Mouse (Mus musculus) limb, embryonic 13.5 days (tissue): ENCODE data around the gene Gm45213. TPM values are rescaled to one million over a fixed set of nuclear protein-coding genes. Genes with fewer than 3 reads are reported as not detected.

Experiments
- ATAC-seq: fragments of 200-750 bp; cut with Nextera tagmentation; 2 replicates; pipeline ENCODE4 v1.8.0; 2017; ENCODE audit warnings: low read depth, moderate number of reproducible peaks, moderate TSS enrichment; ENCODE audit not compliant: low FRiP score
- H3K27ac ChIP-seq: fragments of 300-500 bp; sonication (generic); 2 replicates; pipeline ENCODE4 v1.5.1; 2015; ENCODE audit warnings: inconsistent platforms, mild to moderate bottlenecking, moderate library complexity
- H3K27me3 ChIP-seq: fragments of 300-500 bp; sonication (generic); 2 replicates; pipeline ENCODE4 v1.6.1; 2015; ENCODE audit warnings: mild to moderate bottlenecking, inconsistent platforms
- H3K36me3 ChIP-seq: fragments of 300-500 bp; sonication (generic); 2 replicates; pipeline ENCODE4 v1.6.1; 2015; ENCODE audit warnings: inconsistent platforms, mild to moderate bottlenecking, moderate library complexity
- H3K4me1 ChIP-seq: fragments of 300-500 bp; sonication (generic); 2 replicates; pipeline ENCODE4 v1.6.1; 2015; ENCODE audit warnings: inconsistent platforms
- H3K4me2 ChIP-seq: fragments of 300-500 bp; sonication (generic); replicated peaks from 2 replicates; pipeline ENCODE4 v1.6.1; 2015; ENCODE audit warnings: inconsistent platforms, mild to moderate bottlenecking, moderate library complexity
- H3K4me3 ChIP-seq: fragments of 300-500 bp; sonication (generic); 2 replicates; pipeline ENCODE4 v1.5.1; 2015; ENCODE audit warnings: moderate library complexity, mild to moderate bottlenecking, inconsistent platforms
- H3K9ac ChIP-seq: fragments of 300-500 bp; sonication (generic); 2 replicates; pipeline ENCODE4 v1.6.1; 2015; ENCODE audit warnings: mild to moderate bottlenecking, inconsistent platforms
- H3K9me3 ChIP-seq: fragments of 300-500 bp; sonication (generic); 2 replicates; pipeline ENCODE4 v1.6.1; 2016; ENCODE audit warnings: inconsistent platforms
- WGBS: fragments of 180-500 bp; shearing (Covaris S2); methylation state at CpG from one replicate; pipeline ENCODE4 v1.1.7; 2015; 5-methylcytosine and 5-hydroxymethylcytosine counted together
- polyA plus RNA-seq: library from polyadenylated mRNA; unstranded; fragments of >200 nt; fragmentation: Nextera tagmentation; extraction: Ambion mirVana; gene quantifications from 2 replicates; pipeline ENCODE4 v1.2.1, GENCODE M21; 2015

Gene Gm45213
- polyA plus RNA-seq, 1 experiment from 2014 or later = not detected

DNA sequence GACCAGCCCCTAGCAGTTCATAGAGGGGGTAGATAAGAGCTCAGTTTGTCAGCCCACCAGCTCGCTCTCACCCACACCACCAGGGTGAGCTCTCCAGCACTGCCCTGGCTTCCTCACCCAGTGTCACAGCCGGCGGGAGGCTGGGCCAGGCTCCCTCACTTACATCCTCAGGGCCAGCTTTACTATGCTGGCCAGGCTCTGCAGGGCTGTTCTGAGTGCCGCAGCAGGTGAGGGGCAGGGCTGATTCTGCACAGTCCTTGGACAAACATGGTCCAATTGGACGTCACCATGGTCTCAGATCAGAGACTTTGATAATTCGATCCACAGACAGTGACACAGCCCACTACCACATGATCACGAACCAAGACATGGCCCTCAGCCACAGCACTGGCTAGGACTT, 48.2 kb downstream of the Gm45213 start:
- Histone ChIP-seq H3K27me3 (no peaks in the 10 kb centered on the region), H3K9me3 (no peaks in the 10 kb centered on the region), H3K4me2 (no peak overlapping the region), H3K36me3 (peaks cover 66% of the 10 kb centered on the region), H3K9ac (no peak overlapping the region), H3K4me1 (no peaks in the 10 kb centered on the region), H3K4me3 (no peak overlapping the region), H3K27ac (no peak overlapping the region)
- no peak for ATAC-seq
- WGBS = 87% methylated on average over 7 of the region's 7 CpGs

DNA sequence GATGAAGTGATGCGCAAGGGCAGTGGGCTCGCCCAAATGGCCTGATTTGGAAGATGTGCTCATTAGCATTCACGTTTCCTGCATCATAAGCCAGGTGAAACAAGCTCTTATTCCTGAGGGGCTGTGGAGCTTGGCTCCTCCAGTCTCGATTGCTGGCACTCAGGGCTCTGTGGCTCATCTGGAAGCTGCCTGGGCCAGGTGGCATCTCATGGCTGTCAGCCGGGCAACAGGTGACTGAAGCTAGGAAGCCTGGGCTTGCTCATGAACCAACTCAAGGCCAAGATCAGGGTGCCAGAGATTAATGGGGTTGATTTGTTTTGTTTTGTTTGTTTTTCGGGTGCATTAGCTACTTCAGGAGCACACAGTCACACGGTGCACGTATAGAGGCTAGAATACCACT, 49.3 kb downstream of the Gm45213 start:
- no peak overlapping the region for H3K4me2 ChIP-seq
- no peak overlapping the region for H3K27ac ChIP-seq
- H3K9ac ChIP-seq = no peak overlapping the region
- WGBS = 83% methylated on average over 8 of the region's 8 CpGs
- H3K9me3 ChIP-seq = no peaks in the 10 kb centered on the region
- no peaks in the 10 kb centered on the region for H3K4me1 ChIP-seq
- peaks cover 55% of the 10 kb centered on the region for H3K36me3 ChIP-seq
- no peak overlapping the region for H3K4me3 ChIP-seq
- ATAC-seq = no peak
- no peaks in the 10 kb centered on the region for H3K27me3 ChIP-seq

DNA sequence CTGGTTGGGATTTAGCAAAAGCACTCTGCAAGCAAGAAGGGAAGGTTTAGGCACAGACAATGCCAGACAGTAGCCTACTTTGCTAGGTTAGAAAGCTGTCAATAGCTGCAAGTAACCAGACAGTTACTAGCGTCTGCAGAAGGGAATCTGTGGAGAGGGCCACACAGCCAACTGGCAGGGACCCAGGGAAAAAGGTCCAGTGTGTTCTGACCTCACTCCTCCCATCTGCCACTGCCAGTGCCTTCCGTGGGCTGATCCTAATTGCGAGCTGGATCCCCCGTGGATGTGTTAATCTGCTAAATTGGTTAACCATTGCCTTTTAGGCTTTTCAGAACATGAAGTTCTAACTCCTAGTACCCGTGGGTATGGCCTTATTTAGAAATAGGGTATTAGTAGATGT, 50.7 kb downstream of the Gm45213 start:
- no peak for ATAC-seq
- no peaks in the 10 kb centered on the region for H3K4me1 ChIP-seq
- WGBS = 65% methylated on average over 5 of the region's 5 CpGs

GRCm38 (mm10) chr7:66098803-66099202, 55.4 kb downstream of the Gm45213 start:
- Histone ChIP-seq H3K4me1 (no peaks in the 10 kb centered on the region), H3K4me2 (no peak overlapping the region), H3K4me3 (no peak overlapping the region), H3K9me3 (no peaks in the 10 kb centered on the region), H3K27ac (no peak overlapping the region), H3K36me3 (no peaks in the 10 kb centered on the region), H3K9ac (no peak overlapping the region), H3K27me3 (no peaks in the 10 kb centered on the region)
- WGBS = 72% methylated on average over 7 of the region's 7 CpGs
- no peak for ATAC-seq

More for the DNA sequence above, 50.7 kb downstream of the Gm45213 start:
- Histone ChIP-seq H3K36me3 (peaks cover 41% of the 10 kb centered on the region), H3K27me3 (no peaks in the 10 kb centered on the region), H3K9me3 (no peaks in the 10 kb centered on the region), H3K27ac (no peak overlapping the region), H3K4me2 (no peak overlapping the region), H3K4me3 (no peak overlapping the region), H3K9ac (no peak overlapping the region)

- Histone ChIP-seq H3K4me2 (no peak overlapping the region), H3K4me3 (no peak overlapping the region), H3K27me3 (no peaks in the 10 kb centered on the region), H3K9me3 (no peaks in the 10 kb centered on the region), H3K9ac (no peak overlapping the region), H3K36me3 (no peaks in the 10 kb centered on the region), H3K27ac (no peak overlapping the region), H3K4me1 (peaks cover 4% of the 10 kb centered on the region)
- 4% methylated on average over 4 of the region's 4 CpGs for WGBS
- ATAC-seq = no peak
Measured at GRCm38 (mm10) chr7:66101866-66102265, 58.5 kb downstream of the Gm45213 start.

- ATAC-seq = no peak
- Histone ChIP-seq H3K4me2 (no peak overlapping the region), H3K27ac (no peak overlapping the region), H3K9ac (no peak overlapping the region), H3K36me3 (no peaks in the 10 kb centered on the region), H3K4me1 (peaks cover 15% of the 10 kb centered on the region), H3K27me3 (no peaks in the 10 kb centered on the region), H3K4me3 (no peak overlapping the region), H3K9me3 (no peaks in the 10 kb centered on the region)
- WGBS = 90% methylated on average over 5 of the region's 5 CpGs
Measured at GRCm38 (mm10) chr7:66104531-66104930, 61.1 kb downstream of the Gm45213 start.

GRCm38 (mm10) chr7:66105771-66106170, 62.4 kb downstream of the Gm45213 start:
- ATAC-seq = no peak
- no peak overlapping the region for H3K4me2 ChIP-seq
- no peaks in the 10 kb centered on the region for H3K9me3 ChIP-seq
- H3K27me3 ChIP-seq = no peaks in the 10 kb centered on the region
- 53% methylated on average over 4 of the region's 4 CpGs for WGBS
- no peak overlapping the region for H3K9ac ChIP-seq
- no peak overlapping the region for H3K27ac ChIP-seq
- H3K36me3 ChIP-seq = no peaks in the 10 kb centered on the region
- H3K4me1 ChIP-seq = peaks cover 20% of the 10 kb centered on the region
- no peak overlapping the region for H3K4me3 ChIP-seq

GRCm38 (mm10) chr7:66106581-66107056, 63.2 kb downstream of the Gm45213 start:
- peak overlapping the region; percentile 52; the same call in 1 of the 2 replicates for H3K27ac ChIP-seq
- 46% methylated on average over 7 of the region's 7 CpGs for WGBS
- no peaks in the 10 kb centered on the region for H3K36me3 ChIP-seq
- no peaks in the 10 kb centered on the region for H3K9me3 ChIP-seq
- no peak overlapping the region for H3K9ac ChIP-seq
- H3K27me3 ChIP-seq = no peaks in the 10 kb centered on the region
- H3K4me2 ChIP-seq = no peak overlapping the region; the same call in 1 of the 2 replicates
- H3K4me1 ChIP-seq = peaks cover 28% of the 10 kb centered on the region
- H3K4me3 ChIP-seq = no peak overlapping the region
- ATAC-seq = no peak

GRCm38 (mm10) chr7:66107206-66107605, 63.8 kb downstream of the Gm45213 start:
- WGBS = 75% methylated on average over 11 of the region's 11 CpGs

DNA sequence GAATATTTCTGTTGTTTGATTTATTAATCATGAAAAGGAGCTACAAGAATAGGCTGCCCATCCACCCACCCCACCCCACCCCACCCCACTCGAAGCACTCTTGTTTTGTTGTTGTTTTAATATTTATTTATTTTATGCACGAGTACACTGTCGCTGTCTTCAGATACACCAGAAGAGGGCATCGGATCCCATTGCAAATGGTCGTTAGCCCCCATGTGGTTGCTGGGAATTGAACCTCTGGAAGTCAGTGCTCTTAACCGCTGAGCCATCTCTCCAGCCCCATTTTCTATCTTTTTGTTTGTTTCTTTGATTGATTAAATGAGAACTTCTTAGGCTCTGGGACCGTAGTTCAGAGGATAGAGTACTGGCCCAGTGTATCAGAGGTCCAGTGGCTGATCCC, 64.5 kb downstream of the Gm45213 start:
- no peak overlapping the region for H3K4me3 ChIP-seq
- H3K9me3 ChIP-seq = no peaks in the 10 kb centered on the region
- H3K4me2 ChIP-seq = no peak overlapping the region
- no peak overlapping the region for H3K27ac ChIP-seq
- H3K36me3 ChIP-seq = no peaks in the 10 kb centered on the region
- no peaks in the 10 kb centered on the region for H3K27me3 ChIP-seq
- ATAC-seq = no peak
- WGBS = 11% methylated on average over 7 of the region's 7 CpGs
- peaks cover 40% of the 10 kb centered on the region for H3K4me1 ChIP-seq
- H3K9ac ChIP-seq = no peak overlapping the region

More at GRCm38 (mm10) chr7:66107206-66107605, 63.8 kb downstream of the Gm45213 start:
- H3K4me3 ChIP-seq = no peak overlapping the region
- no peak overlapping the region for H3K4me2 ChIP-seq
- H3K4me1 ChIP-seq = peaks cover 34% of the 10 kb centered on the region
- H3K27me3 ChIP-seq = no peaks in the 10 kb centered on the region
- ATAC-seq = no peak
- H3K36me3 ChIP-seq = no peaks in the 10 kb centered on the region
- no peaks in the 10 kb centered on the region for H3K9me3 ChIP-seq
- no peak overlapping the region for H3K27ac ChIP-seq
- peak overlapping the region; percentile 13; the same call in 1 of the 2 replicates for H3K9ac ChIP-seq

DNA sequence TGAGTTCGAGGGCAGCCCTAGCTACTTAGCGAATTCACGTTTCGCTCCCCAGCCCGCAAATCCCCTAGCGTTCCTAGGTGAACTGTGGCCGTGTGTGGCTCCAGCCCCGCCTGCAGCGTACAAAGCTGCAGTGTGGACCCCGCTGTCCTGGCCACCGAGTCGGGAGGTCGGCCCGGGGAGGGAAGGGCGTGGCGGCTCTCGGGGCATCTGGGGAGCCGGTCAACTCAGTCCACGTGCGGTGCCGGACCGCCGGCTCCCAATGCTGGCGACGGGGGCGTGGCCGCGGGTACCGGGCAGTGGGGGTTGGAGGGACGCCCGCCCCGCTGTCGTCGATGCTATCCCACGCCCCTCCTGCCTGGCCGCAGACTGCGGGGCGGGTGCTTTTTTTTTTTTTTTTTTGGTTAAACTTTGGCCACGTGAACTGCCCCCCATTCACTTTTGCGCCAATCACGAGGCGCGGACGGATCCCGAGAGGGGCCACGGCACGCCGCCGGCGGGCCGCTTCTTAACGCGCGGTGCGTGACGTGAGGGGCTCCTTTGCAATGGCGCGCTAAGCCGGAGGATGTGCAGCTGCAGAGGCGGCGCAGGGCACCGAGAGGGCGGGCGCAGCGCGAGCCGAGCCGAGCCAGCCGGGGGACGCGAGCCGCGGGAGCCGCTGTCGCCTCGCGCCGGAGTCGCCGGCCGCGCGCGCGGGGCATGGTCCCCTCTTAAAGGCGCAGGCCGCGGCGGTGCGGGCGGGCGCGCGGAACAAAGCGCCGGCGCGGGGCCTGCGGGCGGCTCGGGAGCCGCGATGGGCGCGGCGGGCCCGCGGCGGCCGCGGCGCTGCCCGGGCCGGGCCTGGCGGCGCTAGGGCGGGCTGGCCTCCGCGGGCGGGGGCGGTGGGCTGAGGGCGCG, 65.8 kb downstream of the Gm45213 start, which contains the start of gene Chsy1:
Chsy1 (plus strand) TSS at position 555 of the 894 bp plus-strand sequence.
- peaks cover 47% of the 10 kb centered on the region for H3K4me1 ChIP-seq
- H3K9ac ChIP-seq = peak within 1 kb of the TSS; percentile 98
- H3K9me3 ChIP-seq = no peaks in the 10 kb centered on the region
- 0 out of 2 replicates have a peak, but pooled peaks cover 2% of the 10 kb centered on the region for H3K36me3 ChIP-seq
- H3K4me3 ChIP-seq = peak within 1 kb of the TSS; percentile 97
- peak within 1 kb of the TSS; percentile 73 for H3K4me2 ChIP-seq
- peak within 1 kb of the TSS; percentile 94 for H3K27ac ChIP-seq
- WGBS = under 1% methylated on average over 94 of the region's 123 CpGs
- no peaks in the 10 kb centered on the region for H3K27me3 ChIP-seq
- peak; percentile 90 for ATAC-seq

DNA sequence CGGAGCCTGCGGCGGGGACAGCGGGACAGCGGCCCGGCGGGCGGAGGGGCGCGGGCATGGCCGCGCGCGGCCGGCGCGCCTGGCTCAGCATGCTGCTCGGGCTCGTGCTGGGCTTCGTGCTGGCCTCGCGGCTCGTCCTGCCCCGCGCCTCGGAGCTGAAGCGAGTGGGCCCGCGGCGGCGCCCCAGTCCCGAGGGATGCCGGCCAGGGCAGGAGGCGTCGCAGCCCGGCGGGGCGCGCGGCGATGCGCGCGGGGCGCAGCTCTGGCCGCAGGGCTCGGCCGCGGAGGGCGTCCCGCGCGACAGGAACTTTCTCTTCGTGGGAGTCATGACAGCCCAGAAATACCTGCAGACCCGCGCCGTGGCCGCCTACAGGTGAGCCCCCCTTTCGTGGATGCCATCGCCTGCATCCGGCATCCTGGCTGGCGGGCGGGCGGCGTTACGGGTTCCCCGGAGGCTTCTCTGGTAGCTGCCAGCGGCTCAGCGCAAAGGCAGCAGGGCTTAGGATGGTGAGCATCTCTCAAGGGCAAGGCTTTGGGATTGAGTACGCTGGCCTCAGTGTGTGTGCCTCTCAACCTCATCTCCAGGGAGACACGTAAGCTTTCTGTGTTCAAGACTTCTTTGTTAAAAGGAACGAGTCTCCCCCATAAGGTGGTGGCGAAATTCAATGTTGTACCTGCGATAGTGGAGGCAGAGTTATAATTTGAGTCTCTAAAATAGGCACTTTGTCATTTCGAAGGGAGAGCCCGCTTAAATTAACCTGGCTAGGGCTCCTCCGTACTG, 66.6 kb downstream of the Gm45213 start:
- Histone ChIP-seq H3K27ac (peak overlapping the region; percentile 94), H3K4me1 (peaks cover 55% of the 10 kb centered on the region), H3K4me2 (peak overlapping the region; percentile 73), H3K4me3 (peak overlapping the region; percentile 97), H3K27me3 (no peaks in the 10 kb centered on the region), H3K9me3 (no peaks in the 10 kb centered on the region), H3K9ac (peak overlapping the region; percentile 98), H3K36me3 (0 out of 2 replicates have a peak, but pooled peaks cover 2% of the 10 kb centered on the region)
- ATAC-seq = 0 out of 2 replicates have a peak, but pooled peaks have one; percentile 7
- under 1% methylated on average over 63 of the region's 77 CpGs for WGBS
